Mouse (Mus musculus): Measurements from ENCODE around the gene Cenpe. TPM values are rescaled to one million over a fixed set of nuclear protein-coding genes. Genes with fewer than 3 reads are reported as not detected.

Cenpe gene
- total RNA-seq, 4 experiments from 2014 or later: 0.80 to 2.0 (median 1.2) TPM

Other genes with a start within 250 kb of the Cenpe start
- gene Bdh2, start 68.7 kb downstream of the Cenpe start, total RNA-seq (2022): 1 to 10 TPM; 4.7 to 8.7 (median 6.1) TPM
- 1 to 10 TPM; 3.0 to 5.1 (median 3.6) TPM for gene Slc9b2, start 95.2 kb downstream of the Cenpe start, total RNA-seq (2022)
- 1 to 10 TPM in 2 of 4 experiments, under 1 TPM in 2; 0.39 to 2.0 (median 1.0) TPM for gene Slc9b1, start 135.5 kb downstream of the Cenpe start, total RNA-seq (2022)
- 10 to 100 TPM; 34.3 to 36.5 (median 35.5) TPM for gene Cisd2, start 211.4 kb downstream of the Cenpe start, total RNA-seq (2022)
- gene Ube2d3, start 225.6 kb downstream of the Cenpe start, total RNA-seq (2022): 100 to 1,000 TPM; 227 to 254 (median 239) TPM

Data from layer of hippocampus, adult 8-10 months (tissue).